Mouse (Mus musculus): Measurements from ENCODE around the gene Slc5a2. TPM values are rescaled to one million over a fixed set of nuclear protein-coding genes. Genes with fewer than 3 reads are reported as not detected.

The Slc5a2 gene
- polyA plus RNA-seq, 1 experiment from 2014 or later = not detected

GRCm38 (mm10) chr7:128310229-128310688, 44.8 kb downstream of the Slc5a2 start:
- no peaks in the 10 kb centered on the region for H3K9me3 ChIP-seq (ENCODE audit: control insufficient read depth, low read length)
- no peak overlapping the region for H3K4me3 ChIP-seq (ENCODE audit: low read depth, low read length)
- ATAC-seq (ENCODE audit: low read depth) (no peak), DNase-seq (ENCODE audit: low spot score) (no peak)
- no peak overlapping the region for H3K9ac ChIP-seq (ENCODE audit: low read depth, low read length)
- no peaks in the 10 kb centered on the region for H3K4me1 ChIP-seq (ENCODE audit: control insufficient read depth, insufficient read depth, low read length)
- no peak overlapping the region for H3K4me2 ChIP-seq (ENCODE audit: low read depth, low read length)
- 52% methylated on average over 8 of the region's 8 CpGs for WGBS
- H3K27me3 ChIP-seq (replicated peaks; ENCODE audit: control insufficient read depth, insufficient read depth, low read length) = no peaks in the 10 kb centered on the region
- H3K27ac ChIP-seq (replicated peaks; ENCODE audit: low read depth, low read length) = peak overlapping the region; percentile 3; the same call in 1 of the 2 replicates
- no peaks in the 10 kb centered on the region for H3K36me3 ChIP-seq (ENCODE audit: control insufficient read depth, insufficient read depth, low read length)

- H3K27ac ChIP-seq (replicated peaks; ENCODE audit: low read depth, low read length) = no peak overlapping the region
- WGBS = 37% methylated on average over 3 of the region's 3 CpGs
- no peaks in the 10 kb centered on the region for H3K36me3 ChIP-seq (ENCODE audit: control insufficient read depth, insufficient read depth, low read length)
- DNase-seq (ENCODE audit: low spot score) (no peak), ATAC-seq (ENCODE audit: low read depth) (no peak)
- H3K4me2 ChIP-seq (ENCODE audit: low read depth, low read length) = no peak overlapping the region
- no peaks in the 10 kb centered on the region for H3K27me3 ChIP-seq (replicated peaks; ENCODE audit: control insufficient read depth, insufficient read depth, low read length)
- H3K9me3 ChIP-seq (ENCODE audit: control insufficient read depth, low read length) = no peaks in the 10 kb centered on the region
- H3K4me1 ChIP-seq (ENCODE audit: control insufficient read depth, insufficient read depth, low read length) = no peaks in the 10 kb centered on the region
- peak overlapping the region; percentile 22; the same call in 1 of the 2 replicates for H3K9ac ChIP-seq (ENCODE audit: low read depth, low read length)
- H3K4me3 ChIP-seq (ENCODE audit: low read depth, low read length) = no peak overlapping the region
These were observed 45.8 kb downstream of the Slc5a2 start for GRCm38 (mm10) chr7:128311263-128311662.

GRCm38 (mm10) chr7:128311811-128312210, 46.4 kb downstream of the Slc5a2 start:
- DNase-seq (ENCODE audit: low spot score) (no peak), ATAC-seq (ENCODE audit: low read depth) (no peak)
- peak overlapping the region; percentile 22; the same call in 1 of the 2 replicates for H3K9ac ChIP-seq (ENCODE audit: low read depth, low read length)

GRCm38 (mm10) chr7:128312375-128313059, 47.1 kb downstream of the Slc5a2 start:
- no peak overlapping the region for H3K27ac ChIP-seq (replicated peaks; ENCODE audit: low read depth, low read length)
- no peak overlapping the region for H3K4me3 ChIP-seq (ENCODE audit: low read depth, low read length)
- no peak overlapping the region for H3K4me2 ChIP-seq (ENCODE audit: low read depth, low read length)
- DNase-seq (ENCODE audit: low spot score) = no peak
- no peaks in the 10 kb centered on the region for H3K4me1 ChIP-seq (ENCODE audit: control insufficient read depth, insufficient read depth, low read length)
- no peaks in the 10 kb centered on the region for H3K36me3 ChIP-seq (ENCODE audit: control insufficient read depth, insufficient read depth, low read length)
- no peak overlapping the region for H3K9ac ChIP-seq (ENCODE audit: low read depth, low read length)
- H3K27me3 ChIP-seq (replicated peaks; ENCODE audit: control insufficient read depth, insufficient read depth, low read length) = no peaks in the 10 kb centered on the region
- no peak for ATAC-seq (ENCODE audit: low read depth)
- WGBS = 75% methylated on average over 13 of the region's 13 CpGs
- no peaks in the 10 kb centered on the region for H3K9me3 ChIP-seq (ENCODE audit: control insufficient read depth, low read length)

More at GRCm38 (mm10) chr7:128311811-128312210, 46.4 kb downstream of the Slc5a2 start:
- no peak overlapping the region for H3K4me2 ChIP-seq (ENCODE audit: low read depth, low read length)
- 78% methylated on average over 8 of the region's 8 CpGs for WGBS
- H3K36me3 ChIP-seq (ENCODE audit: control insufficient read depth, insufficient read depth, low read length) = no peaks in the 10 kb centered on the region
- H3K27me3 ChIP-seq (replicated peaks; ENCODE audit: control insufficient read depth, insufficient read depth, low read length) = no peaks in the 10 kb centered on the region
- H3K4me1 ChIP-seq (ENCODE audit: control insufficient read depth, insufficient read depth, low read length) = no peaks in the 10 kb centered on the region
- no peaks in the 10 kb centered on the region for H3K9me3 ChIP-seq (ENCODE audit: control insufficient read depth, low read length)
- H3K4me3 ChIP-seq (ENCODE audit: low read depth, low read length) = no peak overlapping the region
- H3K27ac ChIP-seq (replicated peaks; ENCODE audit: low read depth, low read length) = no peak overlapping the region

GRCm38 (mm10) chr7:128313601-128314000, 48.1 kb downstream of the Slc5a2 start:
- ATAC-seq (ENCODE audit: low read depth) = no peak
- Histone ChIP-seq H3K4me3 (ENCODE audit: low read depth, low read length) (no peak overlapping the region), H3K4me2 (ENCODE audit: low read depth, low read length) (no peak overlapping the region), H3K9me3 (ENCODE audit: control insufficient read depth, low read length) (no peaks in the 10 kb centered on the region), H3K4me1 (ENCODE audit: control insufficient read depth, insufficient read depth, low read length) (no peaks in the 10 kb centered on the region), H3K27me3 (replicated peaks; ENCODE audit: control insufficient read depth, insufficient read depth, low read length) (no peaks in the 10 kb centered on the region), H3K36me3 (ENCODE audit: control insufficient read depth, insufficient read depth, low read length) (no peaks in the 10 kb centered on the region), H3K27ac (replicated peaks; ENCODE audit: low read depth, low read length) (no peak overlapping the region), H3K9ac (ENCODE audit: low read depth, low read length) (no peak overlapping the region)
- no peak for DNase-seq (ENCODE audit: low spot score)
- 88% methylated on average over 2 of the region's 2 CpGs for WGBS

GRCm38 (mm10) chr7:128314491-128314890, 49.0 kb downstream of the Slc5a2 start:
- Histone ChIP-seq H3K4me1 (ENCODE audit: control insufficient read depth, insufficient read depth, low read length) (no peaks in the 10 kb centered on the region), H3K4me3 (ENCODE audit: low read depth, low read length) (no peak overlapping the region), H3K9ac (ENCODE audit: low read depth, low read length) (no peak overlapping the region), H3K4me2 (ENCODE audit: low read depth, low read length) (no peak overlapping the region), H3K9me3 (ENCODE audit: control insufficient read depth, low read length) (no peaks in the 10 kb centered on the region), H3K27me3 (replicated peaks; ENCODE audit: control insufficient read depth, insufficient read depth, low read length) (no peaks in the 10 kb centered on the region), H3K36me3 (ENCODE audit: control insufficient read depth, insufficient read depth, low read length) (no peaks in the 10 kb centered on the region), H3K27ac (replicated peaks; ENCODE audit: low read depth, low read length) (no peak overlapping the region)
- ATAC-seq (ENCODE audit: low read depth) (no peak), DNase-seq (ENCODE audit: low spot score) (no peak)
- WGBS = 69% methylated on average over 7 of the region's 7 CpGs

GRCm38 (mm10) chr7:128317011-128317410, 51.6 kb downstream of the Slc5a2 start:
- Histone ChIP-seq H3K36me3 (ENCODE audit: control insufficient read depth, insufficient read depth, low read length) (no peaks in the 10 kb centered on the region), H3K27me3 (replicated peaks; ENCODE audit: control insufficient read depth, insufficient read depth, low read length) (no peaks in the 10 kb centered on the region), H3K4me1 (ENCODE audit: control insufficient read depth, insufficient read depth, low read length) (peaks cover 13% of the 10 kb centered on the region), H3K27ac (replicated peaks; ENCODE audit: low read depth, low read length) (no peak overlapping the region), H3K4me2 (ENCODE audit: low read depth, low read length) (no peak overlapping the region), H3K9me3 (ENCODE audit: control insufficient read depth, low read length) (no peaks in the 10 kb centered on the region), H3K4me3 (ENCODE audit: low read depth, low read length) (no peak overlapping the region), H3K9ac (ENCODE audit: low read depth, low read length) (no peak overlapping the region)
- ATAC-seq (ENCODE audit: low read depth) (no peak), DNase-seq (ENCODE audit: low spot score) (no peak)
- 53% methylated on average over 4 of the region's 4 CpGs for WGBS

GRCm38 (mm10) chr7:128319140-128319539, 53.7 kb downstream of the Slc5a2 start:
- Histone ChIP-seq H3K9me3 (ENCODE audit: control insufficient read depth, low read length) (no peaks in the 10 kb centered on the region), H3K4me2 (ENCODE audit: low read depth, low read length) (no peak overlapping the region), H3K4me3 (ENCODE audit: low read depth, low read length) (no peak overlapping the region), H3K4me1 (ENCODE audit: control insufficient read depth, insufficient read depth, low read length) (peaks cover 13% of the 10 kb centered on the region), H3K27ac (replicated peaks; ENCODE audit: low read depth, low read length) (no peak overlapping the region), H3K9ac (ENCODE audit: low read depth, low read length) (no peak overlapping the region), H3K27me3 (replicated peaks; ENCODE audit: control insufficient read depth, insufficient read depth, low read length) (no peaks in the 10 kb centered on the region), H3K36me3 (ENCODE audit: control insufficient read depth, insufficient read depth, low read length) (no peaks in the 10 kb centered on the region)
- peak; percentile 13 for DNase-seq (ENCODE audit: low spot score)
- WGBS = 63% methylated on average over 7 of the region's 7 CpGs
- ATAC-seq (ENCODE audit: low read depth) = no peak

Measured in embryonic facial prominence, embryonic 14.5 days (tissue).